Mouse (Mus musculus): Measurements from ENCODE around the gene Trank1.

Trank1 gene

GRCm38 (mm10) chr9:111381056-111382025, 69.8 kb downstream of the Trank1 start:
- no peak for DNase-seq (ENCODE audit: low spot score)

GRCm38 (mm10) chr9:111382469-111382868, 70.9 kb downstream of the Trank1 start:
- no peak for DNase-seq (ENCODE audit: low spot score)

GRCm38 (mm10) chr9:111383046-111383445, 71.5 kb downstream of the Trank1 start:
- DNase-seq (ENCODE audit: low spot score) = no peak

- no peak for DNase-seq (ENCODE audit: low spot score)
These were observed 72.2 kb downstream of the Trank1 start for GRCm38 (mm10) chr9:111383756-111384155.

- no peak for DNase-seq (ENCODE audit: low spot score)
These were observed 74.3 kb downstream of the Trank1 start for GRCm38 (mm10) chr9:111385526-111386491.

GRCm38 (mm10) chr9:111386569-111386968, 75.0 kb downstream of the Trank1 start:
- DNase-seq (ENCODE audit: low spot score) = no peak

- no peak for DNase-seq (ENCODE audit: low spot score)
These were observed 76.0 kb downstream of the Trank1 start for GRCm38 (mm10) chr9:111387576-111387975.

- DNase-seq (ENCODE audit: low spot score) = no peak
These were observed 78.5 kb downstream of the Trank1 start for GRCm38 (mm10) chr9:111390016-111390415.

- DNase-seq (ENCODE audit: low spot score) = no peak
These were observed 79.5 kb downstream of the Trank1 start for GRCm38 (mm10) chr9:111391036-111391435.

- DNase-seq (ENCODE audit: low spot score) = no peak
These were observed 80.4 kb downstream of the Trank1 start for GRCm38 (mm10) chr9:111391926-111392442.

- no peak for DNase-seq (ENCODE audit: low spot score)
These were observed 83.7 kb downstream of the Trank1 start for GRCm38 (mm10) chr9:111395265-111395664.

GRCm38 (mm10) chr9:111398059-111398458, 86.5 kb downstream of the Trank1 start:
- DNase-seq (ENCODE audit: low spot score) = no peak

GRCm38 (mm10) chr9:111400089-111400488, 88.5 kb downstream of the Trank1 start:
- DNase-seq (ENCODE audit: low spot score) = no peak

- DNase-seq (ENCODE audit: low spot score) = no peak
These were observed 91.6 kb downstream of the Trank1 start for GRCm38 (mm10) chr9:111403159-111403558.

GRCm38 (mm10) chr9:111404346-111405079, 93.0 kb downstream of the Trank1 start:
- DNase-seq (ENCODE audit: low spot score) = no peak

- no peak for DNase-seq (ENCODE audit: low spot score)
These were observed 93.5 kb downstream of the Trank1 start for GRCm38 (mm10) chr9:111405080-111405428.

- no peak for DNase-seq (ENCODE audit: low spot score)
These were observed 96.5 kb downstream of the Trank1 start for GRCm38 (mm10) chr9:111408012-111408411.

GRCm38 (mm10) chr9:111408427-111408826, 96.9 kb downstream of the Trank1 start:
- DNase-seq (ENCODE audit: low spot score) = no peak

- DNase-seq (ENCODE audit: low spot score) = no peak
These were observed 101.1 kb downstream of the Trank1 start for GRCm38 (mm10) chr9:111412471-111413160.

- DNase-seq (ENCODE audit: low spot score) = no peak
These were observed 110.3 kb downstream of the Trank1 start for GRCm38 (mm10) chr9:111421862-111422261.

- DNase-seq (ENCODE audit: low spot score) = no peak
These were observed 111.0 kb downstream of the Trank1 start for GRCm38 (mm10) chr9:111422567-111422966.
